Mouse (Mus musculus): ENCODE measurements around the gene Slc35f1. TPM values are rescaled to one million over a fixed set of nuclear protein-coding genes. Genes with fewer than 3 reads are reported as not detected.

The Slc35f1 gene
- polyA plus RNA-seq, 2 experiments from 2014 or later = not detected

DNA sequence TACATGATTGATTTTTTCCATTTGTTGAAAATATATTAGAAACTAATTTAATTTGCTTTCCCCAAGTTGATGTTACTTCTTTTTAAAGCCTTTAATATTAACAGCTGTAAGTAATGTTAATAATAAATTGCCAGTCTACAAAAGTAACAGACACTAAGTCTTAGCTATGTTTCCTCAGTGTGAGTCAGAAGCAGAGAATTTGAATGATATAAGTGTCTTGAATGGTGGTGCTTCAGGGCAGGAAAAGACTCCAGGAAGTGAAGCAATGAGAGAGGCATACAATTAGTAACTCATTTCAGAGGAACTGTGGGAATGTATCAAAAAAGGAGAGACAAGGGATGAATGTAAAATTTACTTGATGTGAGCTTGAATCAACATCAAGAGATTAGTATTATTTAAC lies 244.3 kb downstream of the Slc35f1 start:
- no peak for ATAC-seq

DNA sequence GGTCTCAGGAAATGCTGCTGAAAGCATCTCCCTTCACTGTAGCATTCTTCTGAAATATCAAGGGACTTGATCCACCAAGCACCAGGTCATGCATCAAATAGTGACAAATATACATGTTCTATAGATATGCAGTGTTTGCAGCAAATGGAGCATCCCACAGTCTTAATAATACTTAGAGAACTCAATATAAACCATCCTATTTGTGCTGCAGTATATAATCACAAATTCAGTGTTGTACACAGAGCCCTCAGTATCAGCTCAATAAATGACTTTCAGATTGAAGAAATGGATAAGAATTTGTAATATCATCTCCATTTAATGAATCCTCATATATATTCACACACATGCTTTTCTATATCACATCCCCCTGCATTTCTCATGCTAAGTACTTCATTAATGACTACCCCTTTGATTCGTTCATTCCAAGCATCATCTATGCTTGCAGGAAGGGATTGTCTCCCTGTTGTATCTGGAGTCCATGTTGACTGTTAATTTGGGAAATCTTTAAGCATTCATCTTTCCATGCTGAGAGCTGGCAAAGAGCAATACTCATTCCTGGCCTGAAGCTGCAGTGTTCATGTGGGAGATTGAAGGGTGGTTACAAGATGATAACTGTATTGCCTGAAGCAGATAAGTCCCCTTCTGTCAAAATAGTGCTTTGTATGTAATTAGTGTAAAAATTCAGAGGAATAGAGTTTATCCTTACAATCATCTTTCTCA lies 249.9 kb downstream of the Slc35f1 start:
- no peak for ATAC-seq

DNA sequence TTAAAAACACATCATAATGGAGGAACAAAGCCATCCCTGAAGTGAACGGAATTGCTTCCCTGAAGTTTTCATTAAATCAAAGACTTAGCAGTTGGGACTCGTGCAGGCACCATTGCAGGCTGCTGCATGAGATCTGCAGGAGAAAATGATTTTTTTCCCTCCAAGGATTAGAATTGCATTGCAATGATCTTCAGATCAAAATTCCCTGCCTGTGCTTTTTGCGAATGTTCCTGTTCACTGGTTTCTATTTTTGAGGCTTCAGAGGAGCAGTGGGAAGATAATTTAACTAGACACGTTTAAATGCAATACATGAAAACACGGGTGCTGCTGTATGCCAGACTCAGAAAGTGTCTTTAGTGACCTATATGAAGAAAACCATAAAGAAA lies 250.5 kb downstream of the Slc35f1 start:
- no peak for ATAC-seq

DNA sequence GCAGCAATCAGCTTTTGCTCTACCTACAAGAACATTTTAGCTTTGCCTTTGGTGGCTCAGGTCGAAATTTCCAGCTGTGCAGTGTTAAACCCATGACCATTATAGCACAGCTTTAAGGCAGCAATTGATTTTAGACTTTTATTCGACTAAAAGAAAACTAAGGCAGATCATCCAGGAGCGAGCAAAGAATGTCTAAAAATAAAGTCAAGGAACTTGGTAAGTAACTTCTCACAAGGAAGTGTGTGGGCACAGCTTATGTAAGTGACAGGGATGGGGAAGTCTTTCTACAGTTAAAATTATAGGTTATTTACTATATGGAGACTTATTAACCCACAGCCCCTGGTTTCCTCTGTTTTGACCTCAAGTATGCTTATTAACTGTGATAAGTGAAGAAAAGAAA lies 262.2 kb downstream of the Slc35f1 start:
- ATAC-seq = no peak

DNA sequence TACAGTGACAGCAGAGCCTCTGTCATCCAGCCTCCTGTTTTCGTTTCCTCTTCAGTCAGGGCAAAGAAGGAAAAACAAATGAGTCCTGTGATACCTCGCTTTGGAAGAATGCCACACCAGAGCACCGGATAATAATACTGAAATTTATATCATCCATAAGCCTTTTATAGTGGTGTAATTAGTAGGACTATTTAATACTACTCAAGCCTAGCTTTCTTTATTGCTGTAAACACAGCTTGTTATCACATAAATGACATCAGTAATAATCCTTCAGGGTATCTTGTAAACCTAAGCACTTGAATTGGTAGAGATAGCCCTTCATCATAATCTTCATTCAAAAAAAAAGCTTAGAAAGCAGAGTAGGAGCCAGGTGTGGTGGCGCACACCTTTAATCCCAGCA lies 266.4 kb downstream of the Slc35f1 start:
- no peak for ATAC-seq

DNA sequence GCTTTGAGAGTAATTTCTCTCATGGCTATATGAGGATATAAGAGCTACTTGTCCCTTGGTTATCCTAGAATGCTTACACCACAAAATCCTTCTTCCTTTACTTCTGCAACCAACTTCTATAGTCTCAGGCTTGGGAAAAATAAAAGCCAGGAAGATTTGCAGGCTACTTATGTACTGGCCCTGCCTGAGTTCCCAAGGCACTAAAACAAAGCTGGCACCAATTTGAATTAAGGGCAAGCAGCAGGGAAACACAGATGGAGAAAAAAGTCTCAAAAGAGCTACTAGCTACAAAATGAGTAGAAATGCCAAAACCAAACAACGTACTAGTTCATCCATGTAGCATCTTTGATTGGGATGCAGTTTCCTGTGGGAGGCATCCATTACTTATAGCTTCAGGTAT lies 288.9 kb downstream of the Slc35f1 start:
- ATAC-seq = no peak

DNA sequence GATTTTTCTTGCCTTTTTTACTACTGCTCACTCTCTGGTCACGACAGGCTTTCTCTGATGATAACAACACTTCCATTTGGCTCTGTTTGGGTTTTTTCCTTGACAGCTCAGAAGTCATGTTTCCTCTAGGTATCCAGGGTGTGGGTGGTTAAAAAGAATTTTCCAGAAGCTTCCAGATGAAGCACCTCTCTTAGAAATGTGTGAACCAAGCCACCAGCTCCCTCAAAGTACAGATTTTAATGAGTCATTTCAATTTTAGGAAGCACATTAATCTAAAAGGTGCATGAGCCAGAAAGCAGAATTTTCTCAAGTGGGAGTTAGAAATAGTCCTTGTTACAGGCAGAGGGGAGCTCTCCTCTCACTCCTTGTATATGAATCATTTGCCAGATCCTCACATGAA lies 292.5 kb downstream of the Slc35f1 start:
- ATAC-seq = no peak

DNA sequence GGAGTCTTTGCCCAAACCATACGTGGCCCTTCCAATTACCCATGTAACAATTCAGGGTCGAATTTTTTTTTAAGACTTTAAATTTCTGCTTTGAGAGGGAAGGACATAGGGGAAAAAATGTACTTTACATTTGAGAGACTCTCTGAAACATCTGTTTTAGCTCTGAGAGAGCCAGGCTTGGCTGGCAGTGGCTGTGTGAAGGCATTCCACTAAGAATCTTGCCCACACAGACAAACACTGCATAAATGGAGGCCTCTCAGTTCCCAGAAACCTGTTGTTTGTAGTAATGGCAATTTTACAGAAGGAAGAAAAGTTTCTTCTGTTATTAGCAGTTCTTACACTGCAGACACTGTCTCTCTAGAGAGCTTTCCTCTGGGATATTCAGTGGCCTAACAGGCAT lies 301.9 kb downstream of the Slc35f1 start:
- no peak for ATAC-seq

DNA sequence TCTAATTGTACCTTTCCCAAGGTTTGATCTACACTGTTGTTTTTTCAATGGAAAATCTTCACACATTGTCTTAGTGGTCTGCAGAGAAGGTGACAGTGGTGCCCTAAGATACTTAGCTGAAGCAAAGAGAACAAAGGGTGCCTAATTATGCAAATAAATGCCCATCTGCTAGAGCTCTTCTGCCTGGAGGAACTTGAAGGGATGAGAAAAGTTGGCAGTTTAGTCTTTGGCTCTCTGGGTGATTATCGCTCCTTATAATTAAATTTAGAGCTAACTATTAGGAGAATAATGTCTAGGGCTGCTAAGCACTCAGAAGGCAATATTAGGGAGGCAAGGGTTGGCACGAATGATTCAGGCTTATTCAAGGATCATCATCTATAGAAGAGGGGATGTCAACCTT lies 306.6 kb downstream of the Slc35f1 start:
- ATAC-seq = no peak

DNA sequence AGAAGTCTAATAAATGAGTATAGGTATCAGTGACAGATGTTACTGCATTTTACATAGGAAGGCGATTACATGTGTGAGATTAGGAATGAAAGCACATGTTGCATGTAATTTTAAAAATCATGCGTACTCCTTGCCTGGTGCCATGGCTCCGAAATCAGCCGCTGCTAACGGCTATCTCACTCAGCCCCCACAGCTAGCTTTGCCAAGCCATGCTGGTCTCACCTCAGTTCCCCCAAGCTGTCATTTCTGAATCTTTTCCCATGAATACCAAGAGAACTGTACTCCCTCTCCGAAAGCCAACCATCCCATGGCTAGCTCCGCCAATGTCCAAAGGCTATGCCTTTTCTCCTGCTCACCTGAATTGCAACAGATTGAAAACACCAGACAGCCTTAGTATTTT lies 310.8 kb downstream of the Slc35f1 start:
- no peak for ATAC-seq

DNA sequence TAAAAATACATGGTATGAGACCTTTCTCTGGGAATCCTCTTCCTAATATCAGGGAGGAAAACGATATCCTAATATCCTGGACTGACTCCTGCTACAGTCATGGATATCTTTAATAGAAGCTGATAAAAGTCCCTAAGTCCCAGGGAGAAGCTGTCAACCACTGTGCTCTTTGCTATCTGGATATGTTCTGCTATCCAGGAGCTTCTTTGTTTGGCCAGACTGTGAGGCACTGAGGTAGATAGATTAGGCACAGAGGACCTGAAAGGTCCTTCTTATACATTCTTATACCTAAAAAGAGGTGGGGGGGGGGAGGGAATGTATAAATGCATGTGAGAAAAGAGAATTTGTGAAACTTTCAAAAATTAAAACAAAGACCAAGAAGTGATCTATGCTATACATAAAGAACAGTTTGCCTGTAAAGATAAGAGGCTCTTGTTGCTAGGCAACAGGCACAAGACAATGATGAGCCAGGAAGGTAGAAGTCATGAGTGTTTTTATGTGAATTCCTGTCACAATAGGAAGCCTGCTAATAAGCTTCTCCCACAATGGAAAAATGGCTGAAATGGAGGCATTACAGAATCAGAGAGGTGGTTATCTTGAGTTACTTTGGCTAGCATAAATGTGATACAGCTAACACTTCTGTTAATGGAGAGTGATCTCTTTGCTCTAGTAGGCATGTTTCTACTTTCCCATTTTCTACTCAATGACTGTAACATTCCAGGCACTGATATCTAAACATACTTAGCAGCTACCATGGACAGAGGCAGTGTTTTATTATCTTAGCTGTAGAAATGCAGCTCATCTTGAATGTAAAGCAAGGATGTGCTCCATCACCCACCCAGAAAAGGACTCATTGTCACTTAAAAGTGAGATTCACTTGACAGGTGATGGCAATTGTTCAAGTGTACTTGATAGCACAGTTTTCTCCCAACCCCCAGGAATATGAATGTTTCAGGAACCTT lies 316.2 kb downstream of the Slc35f1 start:
- ATAC-seq = no peak

DNA sequence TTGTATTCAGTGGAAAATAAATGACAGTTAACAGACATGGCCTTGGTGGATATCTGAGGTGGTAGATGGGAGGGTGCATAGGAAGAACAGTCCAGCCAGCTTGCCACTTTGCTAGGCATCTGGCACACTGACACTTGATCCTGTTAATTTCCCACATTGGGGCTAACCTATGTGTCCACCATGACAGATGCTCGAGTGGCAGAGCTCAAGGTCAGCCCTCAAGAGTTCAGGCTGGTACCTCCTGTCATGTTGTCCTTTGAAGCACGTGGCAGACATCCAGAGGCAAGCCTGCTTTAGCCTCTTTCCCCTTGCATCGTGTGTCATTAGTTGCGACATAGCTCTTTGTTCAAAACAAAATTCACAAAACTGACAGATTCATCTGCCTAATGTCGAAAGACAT lies 323.5 kb downstream of the Slc35f1 start:
- no peak for ATAC-seq

DNA sequence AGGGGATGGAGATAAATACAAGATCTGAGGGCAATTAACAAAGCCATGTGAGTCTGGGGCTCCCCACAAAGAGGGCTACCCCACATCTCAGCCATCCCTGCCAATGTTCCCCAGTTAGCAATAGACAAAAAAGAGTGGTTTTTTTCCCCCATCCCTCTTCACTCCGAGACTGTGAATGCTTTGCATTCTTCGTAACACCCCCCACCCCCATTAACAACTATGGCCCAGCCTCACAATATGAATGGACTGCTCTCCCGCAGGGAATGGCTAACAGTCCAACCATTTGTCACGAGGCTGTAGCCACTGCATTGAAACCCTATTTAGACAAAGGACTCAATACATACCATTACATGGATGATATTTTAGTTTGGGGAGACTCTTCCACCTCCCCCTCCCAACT lies 338.1 kb downstream of the Slc35f1 start:
- no peak for ATAC-seq

DNA sequence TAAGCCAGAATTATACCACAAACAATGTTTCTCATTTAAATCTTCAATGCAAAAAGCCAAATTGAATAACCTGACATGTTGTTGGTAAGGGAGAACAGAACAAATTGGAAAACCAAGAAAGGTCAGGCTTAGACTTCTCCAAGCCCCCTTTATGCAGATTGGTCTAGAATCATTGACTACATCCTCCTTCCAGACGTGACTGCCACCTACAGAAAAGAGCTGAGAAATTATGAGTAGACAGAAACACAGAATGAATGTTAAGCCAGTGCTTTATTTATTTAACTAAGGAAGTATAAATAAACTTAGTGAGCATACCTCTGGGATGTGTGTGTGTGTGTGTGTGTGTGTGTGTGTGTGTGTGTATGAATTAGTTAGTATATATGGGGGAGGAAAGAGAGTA lies 344.9 kb downstream of the Slc35f1 start:
- ATAC-seq = no peak

DNA sequence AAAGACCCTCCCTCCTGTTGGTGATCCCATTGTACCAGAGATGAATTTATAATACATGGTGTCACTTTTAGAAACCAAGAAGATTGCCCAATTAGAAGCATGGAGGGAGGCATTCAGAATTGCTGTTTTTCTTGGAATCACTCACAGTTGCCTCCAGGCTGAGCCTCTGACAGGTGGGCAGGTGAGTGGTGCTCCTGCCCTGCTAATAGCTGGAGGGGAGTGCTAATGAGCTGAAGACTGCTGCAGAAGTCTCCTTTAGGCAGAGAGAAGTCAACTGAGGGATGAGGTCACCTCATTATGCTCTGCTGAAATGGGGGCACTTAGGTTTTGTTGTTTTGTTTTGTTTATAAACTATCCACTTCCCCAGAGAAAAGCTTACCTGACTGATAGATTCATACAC lies 355.6 kb downstream of the Slc35f1 start:
- no peak for ATAC-seq

DNA sequence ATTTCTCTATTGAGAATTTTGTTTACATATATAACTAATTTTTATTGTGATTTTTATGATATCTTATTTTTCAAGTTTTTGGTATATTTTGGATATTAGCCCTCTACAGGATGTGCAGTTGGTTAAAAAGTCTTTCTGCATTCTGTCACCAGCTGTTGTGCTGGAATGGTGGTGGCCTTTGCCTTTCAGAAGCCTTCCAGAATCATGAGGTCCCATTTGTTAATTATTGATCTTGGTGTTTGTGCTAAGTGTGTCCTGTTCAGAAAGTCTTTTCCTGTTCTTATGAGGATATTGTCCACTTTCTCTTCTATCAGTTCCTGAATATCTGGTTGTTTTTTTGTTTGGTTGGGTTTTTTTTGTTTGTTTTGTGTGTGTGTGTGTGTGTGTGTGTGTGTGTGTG lies 362.2 kb downstream of the Slc35f1 start:
- no peak for ATAC-seq

DNA sequence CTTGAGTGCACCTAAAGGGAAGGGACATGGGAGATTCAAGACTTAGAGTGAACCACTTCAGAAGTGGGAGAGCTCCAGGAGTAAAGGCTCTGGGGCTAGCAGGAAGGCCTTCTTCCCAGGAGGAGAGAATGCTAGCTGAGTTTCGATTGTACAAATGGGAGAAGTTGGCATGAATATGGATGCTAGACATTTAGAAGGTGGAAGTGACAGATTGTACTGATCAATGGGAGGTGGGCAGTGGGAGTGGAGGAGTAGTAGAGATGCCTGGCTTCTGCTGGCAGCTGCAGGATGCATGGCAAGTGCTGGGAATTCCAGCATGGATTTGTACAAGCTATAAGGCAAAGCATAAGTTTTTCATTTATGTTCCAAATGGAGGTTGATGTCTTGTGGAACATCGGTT lies 370.4 kb downstream of the Slc35f1 start:
- no peak for ATAC-seq

DNA sequence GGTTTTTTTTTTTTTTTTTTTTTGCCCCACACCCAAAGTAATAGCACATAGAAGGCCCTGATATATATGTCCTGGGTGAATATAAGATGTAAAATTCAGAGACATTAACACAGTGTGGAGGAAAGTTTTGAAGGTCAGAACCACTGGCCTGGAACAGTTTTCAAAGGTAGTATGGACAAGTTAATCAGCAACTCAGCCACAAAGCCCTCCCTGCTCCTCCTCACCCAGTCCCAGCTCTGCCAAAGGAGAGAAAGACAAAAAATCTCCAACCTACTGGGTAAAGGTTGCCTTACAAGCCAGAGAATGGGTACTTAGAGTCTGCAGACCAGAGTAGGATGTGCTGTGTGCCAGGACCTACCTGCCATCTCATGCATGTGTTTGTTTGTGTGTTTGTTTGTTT lies 372.4 kb downstream of the Slc35f1 start:
- no peak for ATAC-seq

DNA sequence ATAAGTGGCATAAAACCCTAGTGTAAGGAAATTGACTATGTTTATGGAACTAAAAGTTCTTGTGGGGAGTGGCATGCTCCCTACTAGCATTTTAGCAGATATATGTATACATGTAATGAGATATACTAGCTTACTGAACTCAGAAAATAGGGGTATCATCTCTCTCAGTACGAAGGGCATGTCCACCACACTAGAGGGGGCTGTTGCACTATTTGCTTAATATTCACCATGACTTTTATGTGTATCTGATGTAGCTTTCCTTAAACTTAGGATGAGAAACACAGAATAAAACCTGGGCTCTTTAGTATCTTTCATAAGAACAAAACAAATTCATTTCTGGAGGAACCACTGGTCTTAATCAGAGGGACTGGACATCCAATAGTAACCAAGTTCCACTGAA lies 397.5 kb downstream of the Slc35f1 start:
- no peak for ATAC-seq

DNA sequence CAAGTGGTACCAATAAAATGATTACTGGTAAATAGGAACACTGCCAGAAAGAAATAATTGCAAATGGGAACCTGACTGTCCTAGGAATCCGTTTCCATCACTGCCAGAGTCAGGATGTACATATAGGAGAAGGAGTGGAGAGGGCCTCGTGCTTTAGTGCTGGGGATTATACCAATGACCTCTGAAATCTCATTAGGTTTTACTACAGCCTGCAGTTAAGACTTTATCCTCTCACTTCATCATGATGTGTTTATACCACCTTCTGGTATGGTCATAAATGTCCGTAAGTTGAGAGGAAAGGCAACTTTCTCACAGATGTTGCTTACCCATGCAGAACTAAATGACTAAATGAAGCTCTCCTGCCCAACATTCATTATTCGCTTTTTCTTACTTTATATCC lies 401.2 kb downstream of the Slc35f1 start:
- no peak for ATAC-seq

DNA sequence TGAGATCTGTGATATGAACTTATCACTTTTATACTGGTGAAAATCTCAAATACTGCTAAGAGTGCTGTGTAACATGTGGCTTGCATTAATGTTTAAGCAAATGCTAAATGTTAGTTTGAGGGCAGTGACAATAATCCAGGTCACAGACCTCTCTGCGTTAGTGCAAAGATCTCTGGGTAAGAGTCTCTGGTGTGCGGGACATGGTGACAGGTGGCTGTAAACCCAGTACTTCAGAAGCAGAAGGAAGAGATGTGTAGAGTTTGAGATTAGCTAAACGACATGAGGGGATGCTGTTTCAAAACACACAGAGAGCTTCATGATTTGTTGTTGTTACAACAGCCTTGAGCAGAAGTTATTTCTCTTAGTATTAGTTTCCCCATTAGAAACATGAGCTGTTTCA lies 406.1 kb downstream of the Slc35f1 start:
- ATAC-seq = no peak

DNA sequence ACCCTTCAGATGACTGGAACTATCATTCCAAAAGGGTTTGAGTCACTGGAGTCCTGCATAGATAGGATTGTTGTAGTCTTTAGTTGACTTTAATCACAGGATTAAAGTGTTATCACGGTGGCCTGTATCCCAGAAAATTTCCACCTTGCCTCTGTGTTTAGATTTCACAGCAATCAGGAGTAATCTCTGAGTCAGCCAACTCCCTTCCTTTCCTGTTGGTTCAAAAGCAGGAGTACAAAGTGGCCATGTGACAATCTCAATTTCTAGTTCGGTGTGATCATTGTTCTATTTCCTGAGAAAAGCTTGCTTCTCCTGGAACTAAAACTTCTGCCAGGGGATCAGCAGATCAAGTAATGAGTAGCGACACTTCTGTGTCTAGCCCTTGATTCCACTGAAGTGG lies 410.5 kb downstream of the Slc35f1 start:
- no peak for ATAC-seq

DNA sequence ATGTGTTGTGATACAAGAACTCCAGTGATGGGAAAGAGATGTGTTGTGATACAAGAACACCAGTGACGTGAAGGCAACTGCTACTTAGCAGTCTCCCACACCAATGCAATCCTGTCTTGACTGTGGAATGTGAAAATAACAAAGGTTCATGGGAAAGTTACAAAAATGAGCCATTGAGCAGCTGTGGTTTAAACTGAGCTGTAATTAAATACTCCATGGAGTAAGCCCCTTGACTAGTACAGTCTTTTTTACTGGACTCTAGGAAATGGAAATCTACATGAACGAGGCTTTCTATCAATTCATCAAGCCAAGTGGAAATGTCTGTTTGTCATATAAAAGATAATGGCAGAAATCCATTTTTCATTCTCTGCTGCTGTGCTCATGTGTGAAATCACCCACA lies 411.1 kb downstream of the Slc35f1 start:
- no peak for ATAC-seq

DNA sequence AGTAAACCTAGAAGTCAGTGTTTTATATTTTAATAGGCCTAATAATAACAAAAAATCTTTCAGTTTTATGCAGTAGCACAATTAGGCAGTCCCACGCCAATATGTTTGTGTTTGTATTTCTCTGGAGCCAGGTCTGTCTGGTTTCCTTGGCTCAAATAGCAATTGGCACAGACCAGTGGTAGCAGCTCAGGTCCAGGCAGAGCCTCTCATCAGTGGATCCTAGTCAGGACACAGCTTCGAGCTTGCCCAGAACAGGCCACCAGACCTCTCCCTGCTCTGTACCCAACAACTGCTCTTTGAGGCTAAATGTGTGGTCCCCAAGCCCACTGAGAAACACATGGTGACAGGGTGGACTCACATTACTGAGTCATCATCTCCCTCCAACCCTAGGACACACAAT lies 412.1 kb downstream of the Slc35f1 start:
- ATAC-seq = no peak

Measured in CD4-positive, CD25-positive, alpha-beta regulatory T cell, adult 4 months (primary cell).